In genomic region chr15:93636976-93637375, GRCm38 (mm10) we compare ENCODE assay signal across 22 mouse cellular contexts. TPM values are rescaled to one million over a fixed set of nuclear protein-coding genes. Genes with fewer than 3 reads are reported as not detected.
"Had no signal": no experiment of that assay in that cellular context is flagged by ENCODE, and none has a peak within 500 bp of the region (broad histone marks: within the 10 kb centered on the region; RNA-seq: fewer than 3 reads in every experiment).

No protein-coding gene starts in this region.

- H3K27ac ChIP-seq: kidney, postnatal 0 days; layer of hippocampus, adult 2 months; liver, embryonic 14.5 days; lung, embryonic 15.5 days; midbrain, embryonic 10.5 days; midbrain, embryonic 13.5 days; neural tube, embryonic 13.5 days; stomach, embryonic 15.5 days had no signal

- H3K4me2 ChIP-seq: lung, embryonic 15.5 days; midbrain, embryonic 13.5 days; neural tube, embryonic 13.5 days; stomach, embryonic 15.5 days had no signal

- H3K9ac ChIP-seq: liver, embryonic 14.5 days; lung, embryonic 15.5 days; midbrain, embryonic 13.5 days; neural tube, embryonic 13.5 days; stomach, embryonic 15.5 days had no signal

- H3K4me1 ChIP-seq: lung, embryonic 15.5 days; midbrain, embryonic 10.5 days; midbrain, embryonic 13.5 days; stomach, embryonic 15.5 days had no signal

- H3K4me3 ChIP-seq: layer of hippocampus, adult 2 months; lung, embryonic 15.5 days; megakaryocyte, embryonic 14.5 days; midbrain, embryonic 10.5 days; midbrain, embryonic 13.5 days; myocyte; neural tube, embryonic 13.5 days; stomach, embryonic 15.5 days had no signal

- ATAC-seq: midbrain, embryonic 13.5 days; midbrain, embryonic 16.5 days had no signal

- H3K27me3 ChIP-seq: lung, embryonic 15.5 days; megakaryocyte, embryonic 14.5 days; midbrain, embryonic 13.5 days; neural tube, embryonic 13.5 days; stomach, embryonic 15.5 days had no signal

- H3K9me3 ChIP-seq: lung, embryonic 15.5 days; midbrain, embryonic 13.5 days; stomach, embryonic 15.5 days had no signal

- DNase-seq: kidney, postnatal 25 days; layer of hippocampus, adult 9-11 months; lung, adult 18-20 months; lung, postnatal 10 days; lung, postnatal 36 days; retina, postnatal 1 day; right cerebral cortex, postnatal 25 days; spleen, adult 18-20 months; thymus, adult 18-20 months; thymus, postnatal 36 days had no signal

- H3K36me3 ChIP-seq: lung, embryonic 15.5 days; midbrain, embryonic 10.5 days; midbrain, embryonic 13.5 days; neural tube, embryonic 13.5 days; stomach, embryonic 15.5 days had no signal

RNA-seq across cellular contexts. Expression of gene Prickle1, which starts 41.3 kb away (rescaled TPM):
- total RNA-seq: monocyte, adult 5-6 weeks had no signal
